Mouse (Mus musculus) heart, embryonic 15.5 days (tissue): ENCODE measurements around the gene Prkn. TPM values are rescaled to one million over a fixed set of nuclear protein-coding genes. Genes with fewer than 3 reads are reported as not detected.

Source experiments
- ATAC-seq: fragments of 200-750 bp; cut with Nextera tagmentation; replicated peaks from 2 replicates; pipeline ENCODE4 v1.8.0; 2017; ENCODE audit warnings: low read depth, moderate TSS enrichment; ENCODE audit not compliant: insufficient number of reproducible peaks, insufficient read depth, low FRiP score
- H3K27ac ChIP-seq: fragments of 300-500 bp; sonication (generic); 2 replicates; pipeline ENCODE4 v1.5.1; 2015; ENCODE audit warnings: mild to moderate bottlenecking, inconsistent platforms
- H3K27me3 ChIP-seq: fragments of 300-500 bp; sonication (generic); 2 replicates; pipeline ENCODE4 v1.6.1; 2015; ENCODE audit warnings: inconsistent platforms
- H3K36me3 ChIP-seq: fragments of 300-500 bp; sonication (generic); 2 replicates; pipeline ENCODE4 v1.6.1; 2015; ENCODE audit warnings: mild to moderate bottlenecking, inconsistent platforms
- H3K4me1 ChIP-seq: fragments of 300-500 bp; sonication (generic); replicated peaks from 2 replicates; pipeline ENCODE4 v1.6.1; 2015; ENCODE audit warnings: inconsistent platforms
- H3K4me2 ChIP-seq: fragments of 300-500 bp; sonication (generic); 2 replicates; pipeline ENCODE4 v1.6.1; 2015; ENCODE audit warnings: inconsistent platforms, mild to moderate bottlenecking, moderate library complexity
- H3K4me3 ChIP-seq: fragments of 300-500 bp; sonication (generic); 2 replicates; pipeline ENCODE4 v1.5.1; 2015; ENCODE audit warnings: mild to moderate bottlenecking, inconsistent platforms
- H3K9ac ChIP-seq: fragments of 300-500 bp; sonication (generic); 2 replicates; pipeline ENCODE4 v1.6.1; 2015; ENCODE audit warnings: mild to moderate bottlenecking, inconsistent platforms
- H3K9me3 ChIP-seq: fragments of 300-500 bp; sonication (generic); replicated peaks from 2 replicates; pipeline ENCODE4 v1.6.1; 2016; ENCODE audit warnings: inconsistent platforms
- WGBS: fragments of 180-500 bp; shearing (Covaris S2); methylation state at CpG from one replicate; pipeline ENCODE4 v1.1.7; 2015; ENCODE audit warnings: mixed read lengths; 5-methylcytosine and 5-hydroxymethylcytosine counted together
- polyA plus RNA-seq: library from polyadenylated mRNA; unstranded; fragments of >200 nt; fragmentation: Nextera tagmentation; extraction: Ambion mirVana; gene quantifications from 2 replicates; pipeline ENCODE4 v1.2.1, GENCODE M21; 2015

Gene Prkn
- polyA plus RNA-seq, 1 experiment from 2014 or later, result 2.1 TPM

- H3K27me3 ChIP-seq, result no peaks in the 10 kb centered on the region
- no peak overlapping the region for H3K27ac ChIP-seq
- H3K9me3 ChIP-seq, result no peaks in the 10 kb centered on the region
- no peaks in the 10 kb centered on the region for H3K4me1 ChIP-seq
- H3K9ac ChIP-seq, result no peak overlapping the region
- H3K36me3 ChIP-seq, result no peaks in the 10 kb centered on the region
- no peak overlapping the region for H3K4me2 ChIP-seq
- no peak overlapping the region for H3K4me3 ChIP-seq
- ATAC-seq, result no peak
- WGBS, result 64% methylated on average over 3 of the region's 3 CpGs
Observed at GRCm38 (mm10) chr17:11290183-11290582, 450.0 kb downstream of the Prkn start.

GRCm38 (mm10) chr17:11303116-11303515, 462.9 kb downstream of the Prkn start:
- H3K9ac ChIP-seq, result no peak overlapping the region
- no peaks in the 10 kb centered on the region for H3K9me3 ChIP-seq
- H3K4me3 ChIP-seq, result no peak overlapping the region
- H3K36me3 ChIP-seq, result no peaks in the 10 kb centered on the region
- no peaks in the 10 kb centered on the region for H3K4me1 ChIP-seq
- no peak overlapping the region for H3K27ac ChIP-seq
- no peak overlapping the region for H3K4me2 ChIP-seq
- 61% methylated on average over 9 of the region's 9 CpGs for whole genome bisulfite sequencing
- no peak for ATAC-seq
- H3K27me3 ChIP-seq, result no peaks in the 10 kb centered on the region

- H3K4me3 ChIP-seq, result no peak overlapping the region
- H3K27me3 ChIP-seq, result no peaks in the 10 kb centered on the region
- H3K27ac ChIP-seq, result no peak overlapping the region
- 16% methylated on average over 1 of the region's 1 CpGs for WGBS
- H3K9ac ChIP-seq, result no peak overlapping the region
- no peaks in the 10 kb centered on the region for H3K36me3 ChIP-seq
- no peak for ATAC-seq
- H3K9me3 ChIP-seq, result no peaks in the 10 kb centered on the region
- H3K4me1 ChIP-seq, result no peaks in the 10 kb centered on the region
- H3K4me2 ChIP-seq, result no peak overlapping the region
Observed at GRCm38 (mm10) chr17:11309843-11310242, 469.7 kb downstream of the Prkn start.

GRCm38 (mm10) chr17:11314163-11314562, 474.0 kb downstream of the Prkn start:
- no peak for ATAC-seq

GRCm38 (mm10) chr17:11315675-11316074, 475.5 kb downstream of the Prkn start:
- 85% methylated on average over 4 of the region's 4 CpGs for WGBS
- no peak overlapping the region for H3K4me3 ChIP-seq

More at GRCm38 (mm10) chr17:11314163-11314562, 474.0 kb downstream of the Prkn start:
- H3K9ac ChIP-seq, result no peak overlapping the region
- H3K9me3 ChIP-seq, result no peaks in the 10 kb centered on the region
- H3K4me1 ChIP-seq, result no peaks in the 10 kb centered on the region
- H3K4me3 ChIP-seq, result no peak overlapping the region
- WGBS, result 70% methylated on average over 2 of the region's 2 CpGs
- H3K4me2 ChIP-seq, result no peak overlapping the region
- H3K27ac ChIP-seq, result no peak overlapping the region
- no peaks in the 10 kb centered on the region for H3K27me3 ChIP-seq
- H3K36me3 ChIP-seq, result no peaks in the 10 kb centered on the region

GRCm38 (mm10) chr17:11318946-11319345, 478.8 kb downstream of the Prkn start:
- WGBS, result 82% methylated on average over 7 of the region's 7 CpGs

More at GRCm38 (mm10) chr17:11315675-11316074, 475.5 kb downstream of the Prkn start:
- no peak overlapping the region for H3K4me2 ChIP-seq
- no peaks in the 10 kb centered on the region for H3K9me3 ChIP-seq
- H3K36me3 ChIP-seq, result no peaks in the 10 kb centered on the region
- no peaks in the 10 kb centered on the region for H3K4me1 ChIP-seq
- no peak overlapping the region for H3K27ac ChIP-seq
- no peak overlapping the region for H3K9ac ChIP-seq
- ATAC-seq, result no peak
- no peaks in the 10 kb centered on the region for H3K27me3 ChIP-seq

GRCm38 (mm10) chr17:11319666-11320360, 479.6 kb downstream of the Prkn start:
- WGBS, result 75% methylated on average over 7 of the region's 7 CpGs
- Histone ChIP-seq H3K27me3 (no peaks in the 10 kb centered on the region), H3K36me3 (no peaks in the 10 kb centered on the region), H3K4me3 (no peak overlapping the region), H3K4me2 (no peak overlapping the region), H3K4me1 (no peaks in the 10 kb centered on the region), H3K27ac (no peak overlapping the region), H3K9me3 (no peaks in the 10 kb centered on the region), H3K9ac (no peak overlapping the region)
- ATAC-seq, result no peak

More at GRCm38 (mm10) chr17:11318946-11319345, 478.8 kb downstream of the Prkn start:
- Histone ChIP-seq H3K9ac (no peak overlapping the region), H3K27me3 (no peaks in the 10 kb centered on the region), H3K27ac (no peak overlapping the region), H3K4me2 (no peak overlapping the region), H3K36me3 (no peaks in the 10 kb centered on the region), H3K4me3 (no peak overlapping the region), H3K9me3 (no peaks in the 10 kb centered on the region), H3K4me1 (no peaks in the 10 kb centered on the region)
- no peak for ATAC-seq

GRCm38 (mm10) chr17:11332081-11332480, 491.9 kb downstream of the Prkn start:
- Histone ChIP-seq H3K27me3 (no peaks in the 10 kb centered on the region), H3K4me3 (no peak overlapping the region), H3K36me3 (no peaks in the 10 kb centered on the region), H3K9me3 (no peaks in the 10 kb centered on the region), H3K4me1 (no peaks in the 10 kb centered on the region), H3K27ac (no peak overlapping the region), H3K9ac (no peak overlapping the region), H3K4me2 (no peak overlapping the region)
- no peak for ATAC-seq
- WGBS, result 61% methylated on average over 8 of the region's 8 CpGs

GRCm38 (mm10) chr17:11333741-11334140, 493.6 kb downstream of the Prkn start:
- 66% methylated on average over 3 of the region's 3 CpGs for WGBS
- no peak for ATAC-seq

GRCm38 (mm10) chr17:11336156-11336555, 496.0 kb downstream of the Prkn start:
- no peak for ATAC-seq
- no peak overlapping the region for H3K4me2 ChIP-seq
- no peaks in the 10 kb centered on the region for H3K4me1 ChIP-seq
- no peak overlapping the region for H3K27ac ChIP-seq
- WGBS, result 59% methylated on average over 1 of the region's 1 CpGs
- H3K36me3 ChIP-seq, result no peaks in the 10 kb centered on the region
- H3K9ac ChIP-seq, result no peak overlapping the region
- no peak overlapping the region for H3K4me3 ChIP-seq
- H3K27me3 ChIP-seq, result no peaks in the 10 kb centered on the region
- H3K9me3 ChIP-seq, result no peaks in the 10 kb centered on the region

More at GRCm38 (mm10) chr17:11333741-11334140, 493.6 kb downstream of the Prkn start:
- H3K4me1 ChIP-seq, result no peaks in the 10 kb centered on the region
- no peak overlapping the region for H3K27ac ChIP-seq
- no peaks in the 10 kb centered on the region for H3K27me3 ChIP-seq
- no peaks in the 10 kb centered on the region for H3K36me3 ChIP-seq
- H3K4me3 ChIP-seq, result no peak overlapping the region
- no peak overlapping the region for H3K4me2 ChIP-seq
- H3K9ac ChIP-seq, result no peak overlapping the region
- H3K9me3 ChIP-seq, result no peaks in the 10 kb centered on the region

GRCm38 (mm10) chr17:11340368-11340767, 500.2 kb downstream of the Prkn start:
- Histone ChIP-seq H3K4me3 (no peak overlapping the region), H3K4me1 (no peaks in the 10 kb centered on the region), H3K9ac (no peak overlapping the region), H3K27ac (no peak overlapping the region), H3K36me3 (no peaks in the 10 kb centered on the region), H3K9me3 (no peaks in the 10 kb centered on the region), H3K27me3 (no peaks in the 10 kb centered on the region), H3K4me2 (no peak overlapping the region)
- 45% methylated on average over 4 of the region's 4 CpGs for WGBS
- no peak for ATAC-seq

- Histone ChIP-seq H3K4me2 (no peak overlapping the region), H3K9ac (no peak overlapping the region), H3K4me3 (no peak overlapping the region), H3K27me3 (0 out of 2 replicates have a peak, but pooled peaks cover 2% of the 10 kb centered on the region), H3K4me1 (no peaks in the 10 kb centered on the region), H3K9me3 (no peaks in the 10 kb centered on the region), H3K36me3 (no peaks in the 10 kb centered on the region), H3K27ac (no peak overlapping the region)
- ATAC-seq, result no peak
- WGBS, result 67% methylated on average over 1 of the region's 1 CpGs
Observed at GRCm38 (mm10) chr17:11346310-11346709, 506.1 kb downstream of the Prkn start.
